Mouse (Mus musculus) liver, postnatal 0 days (tissue): ENCODE data around the gene Cpsf4l.

Experiments
- CTCF ChIP-seq: sonication (generic); IDR thresholded peaks from 2 replicates; pipeline ENCODE4 v1.5.1; 2016; ENCODE audit warnings: antibody characterized with exemption, low read depth
- EP300 ChIP-seq: IDR thresholded peaks from 2 replicates; pipeline ENCODE4 v1.6.1; 2016; ENCODE audit warnings: antibody characterized with exemption, low read depth, mild to moderate bottlenecking

DNA sequence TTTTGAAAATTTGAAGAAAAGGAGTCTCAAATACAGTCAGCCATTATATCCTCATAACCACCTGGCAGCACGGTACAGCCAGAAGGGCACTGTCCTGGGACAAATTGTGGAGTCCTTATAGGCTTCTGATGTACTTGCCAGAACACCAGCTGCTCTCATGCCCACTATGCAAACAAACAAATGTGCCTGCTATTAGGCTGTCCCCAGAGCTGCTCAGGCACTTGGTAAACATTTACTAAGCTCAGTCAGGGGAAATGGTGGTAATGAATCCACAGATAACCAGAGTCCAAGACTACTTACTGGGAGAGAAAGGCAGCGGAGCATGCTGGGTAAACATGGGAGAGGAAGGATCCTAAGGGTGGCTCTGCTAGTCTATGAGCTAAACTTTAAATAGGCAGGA, 42.7 kb downstream of the Cpsf4l start:
- TF ChIP-seq CTCF, result no peak
- no peak for TF ChIP-seq EP300
